Mouse (Mus musculus): ENCODE measurements around the gene Plekha7. TPM values are rescaled to one million over a fixed set of nuclear protein-coding genes. Genes with fewer than 3 reads are reported as not detected.
A peak's percentile ranks its signal among the peaks of the same experiment; 100 is the strongest.

Gene Plekha7
- polyA plus RNA-seq, 1 experiment = 13.5 TPM

GRCm38 (mm10) chr7:116120737-116121136, 187.4 kb downstream of the Plekha7 start:
- no peaks in the 10 kb centered on the region; the same call in 1 of the 2 replicates for H3K4me1 ChIP-seq (ENCODE audit: control insufficient read depth, insufficient read depth, low read length)
- H3K27me3 ChIP-seq (ENCODE audit: control insufficient read depth, insufficient read depth, low read length) = no peaks in the 10 kb centered on the region
- no peak overlapping the region for H3K4me3 ChIP-seq (replicated peaks; ENCODE audit: insufficient read depth, low read depth, low read length)
- 90% methylated on average over 4 of the region's 4 CpGs for WGBS
- TF ChIP-seq CTCF (IDR thresholded peaks at IDR 0.05; ENCODE audit: borderline replicate concordance, insufficient read depth, low read depth, low read length) (no peak), POLR2A (IDR thresholded peaks at IDR 0.05; ENCODE audit: borderline replicate concordance, insufficient read depth, low read length) (no peak)
- no peak for DNase-seq
- H3K27ac ChIP-seq (ENCODE audit: insufficient read depth, low read length) = no peak overlapping the region

- Histone ChIP-seq H3K4me3 (replicated peaks; ENCODE audit: insufficient read depth, low read depth, low read length) (no peak overlapping the region), H3K27me3 (ENCODE audit: control insufficient read depth, insufficient read depth, low read length) (no peaks in the 10 kb centered on the region), H3K4me1 (ENCODE audit: control insufficient read depth, insufficient read depth, low read length) (no peaks in the 10 kb centered on the region; the same call in 1 of the 2 replicates), H3K27ac (ENCODE audit: insufficient read depth, low read length) (no peak overlapping the region)
- WGBS = 15% methylated on average over 1 of the region's 1 CpGs
- DNase-seq = no peak
- TF ChIP-seq POLR2A (IDR thresholded peaks at IDR 0.05; ENCODE audit: borderline replicate concordance, insufficient read depth, low read length) (no peak), CTCF (IDR thresholded peaks at IDR 0.05; ENCODE audit: borderline replicate concordance, insufficient read depth, low read depth, low read length) (no peak)
These were observed 188.8 kb downstream of the Plekha7 start for GRCm38 (mm10) chr7:116119306-116119857.

- H3K4me1 ChIP-seq (ENCODE audit: control insufficient read depth, insufficient read depth, low read length) = no peaks in the 10 kb centered on the region
- WGBS = 46% methylated on average over 2 of the region's 2 CpGs
- TF ChIP-seq POLR2A (IDR thresholded peaks at IDR 0.05; ENCODE audit: borderline replicate concordance, insufficient read depth, low read length) (no peak), CTCF (IDR thresholded peaks at IDR 0.05; ENCODE audit: borderline replicate concordance, insufficient read depth, low read depth, low read length) (no peak)
These were observed 192.2 kb downstream of the Plekha7 start for GRCm38 (mm10) chr7:116115991-116116390.

GRCm38 (mm10) chr7:116115216-116115930, 192.8 kb downstream of the Plekha7 start:
- no peak overlapping the region for H3K27ac ChIP-seq (ENCODE audit: insufficient read depth, low read length)
- no peaks in the 10 kb centered on the region for H3K4me1 ChIP-seq (ENCODE audit: control insufficient read depth, insufficient read depth, low read length)
- TF ChIP-seq CTCF (IDR thresholded peaks at IDR 0.05; ENCODE audit: borderline replicate concordance, insufficient read depth, low read depth, low read length) (no peak), POLR2A (IDR thresholded peaks at IDR 0.05; ENCODE audit: borderline replicate concordance, insufficient read depth, low read length) (no peak)
- H3K27me3 ChIP-seq (ENCODE audit: control insufficient read depth, insufficient read depth, low read length) = no peaks in the 10 kb centered on the region
- H3K4me3 ChIP-seq (replicated peaks; ENCODE audit: insufficient read depth, low read depth, low read length) = no peak overlapping the region
- WGBS = 87% methylated on average over 12 of the region's 12 CpGs
- DNase-seq = no peak

More at GRCm38 (mm10) chr7:116115991-116116390, 192.2 kb downstream of the Plekha7 start:
- DNase-seq = no peak
- no peaks in the 10 kb centered on the region for H3K27me3 ChIP-seq (ENCODE audit: control insufficient read depth, insufficient read depth, low read length)
- H3K27ac ChIP-seq (ENCODE audit: insufficient read depth, low read length) = no peak overlapping the region
- no peak overlapping the region for H3K4me3 ChIP-seq (replicated peaks; ENCODE audit: insufficient read depth, low read depth, low read length)

GRCm38 (mm10) chr7:116111546-116111945, 196.6 kb downstream of the Plekha7 start:
- DNase-seq = peak in 1 of 2 experiments; percentile 4
- Histone ChIP-seq H3K4me3 (replicated peaks; ENCODE audit: insufficient read depth, low read depth, low read length) (no peak overlapping the region), H3K27ac (ENCODE audit: insufficient read depth, low read length) (no peak overlapping the region), H3K27me3 (ENCODE audit: control insufficient read depth, insufficient read depth, low read length) (no peaks in the 10 kb centered on the region), H3K4me1 (ENCODE audit: control insufficient read depth, insufficient read depth, low read length) (no peaks in the 10 kb centered on the region)
- TF ChIP-seq CTCF (IDR thresholded peaks at IDR 0.05; ENCODE audit: borderline replicate concordance, insufficient read depth, low read depth, low read length) = no peak
- no peak for TF ChIP-seq POLR2A (IDR thresholded peaks at IDR 0.05; ENCODE audit: borderline replicate concordance, insufficient read depth, low read length)
- 68% methylated on average over 6 of the region's 6 CpGs for WGBS

- Histone ChIP-seq H3K4me1 (ENCODE audit: control insufficient read depth, insufficient read depth, low read length) (no peaks in the 10 kb centered on the region), H3K27ac (ENCODE audit: insufficient read depth, low read length) (no peak overlapping the region), H3K4me3 (replicated peaks; ENCODE audit: insufficient read depth, low read depth, low read length) (no peak overlapping the region), H3K27me3 (ENCODE audit: control insufficient read depth, insufficient read depth, low read length) (no peaks in the 10 kb centered on the region)
- 32% methylated on average over 3 of the region's 3 CpGs for WGBS
- DNase-seq = no peak
- TF ChIP-seq POLR2A (IDR thresholded peaks at IDR 0.05; ENCODE audit: borderline replicate concordance, insufficient read depth, low read length) (no peak), CTCF (IDR thresholded peaks at IDR 0.05; ENCODE audit: borderline replicate concordance, insufficient read depth, low read depth, low read length) (no peak)
These were observed 197.5 kb downstream of the Plekha7 start for GRCm38 (mm10) chr7:116110661-116111060.

GRCm38 (mm10) chr7:116103091-116103490, 205.1 kb downstream of the Plekha7 start:
- 98% methylated on average over 9 of the region's 9 CpGs for WGBS
- Histone ChIP-seq H3K27me3 (ENCODE audit: control insufficient read depth, insufficient read depth, low read length) (no peaks in the 10 kb centered on the region), H3K4me3 (replicated peaks; ENCODE audit: insufficient read depth, low read depth, low read length) (no peak overlapping the region), H3K4me1 (ENCODE audit: control insufficient read depth, insufficient read depth, low read length) (no peaks in the 10 kb centered on the region), H3K27ac (ENCODE audit: insufficient read depth, low read length) (no peak overlapping the region)
- no peak for DNase-seq
- TF ChIP-seq POLR2A (IDR thresholded peaks at IDR 0.05; ENCODE audit: borderline replicate concordance, insufficient read depth, low read length) (no peak), CTCF (IDR thresholded peaks at IDR 0.05; ENCODE audit: borderline replicate concordance, insufficient read depth, low read depth, low read length) (no peak)
